Mouse (Mus musculus) CH12.LX (cell line): ENCODE results near the gene Chd4. TPM values are rescaled to one million over a fixed set of nuclear protein-coding genes. Genes with fewer than 3 reads are reported as not detected.

ENCODE experiments used
- DNase-seq: peaks from one replicate; pipeline ENCODE4 v3.0.0-alpha.2; 2013; ENCODE audit errors: extremely low read depth
- H3K27ac ChIP-seq: 2 replicates; pipeline ENCODE4 v1.5.1; 2012; ENCODE audit warnings: low read depth, mild to moderate bottlenecking, control low read depth, moderate library complexity; ENCODE audit not compliant: insufficient read depth
- H3K27me3 ChIP-seq: replicated peaks from 2 replicates; pipeline ENCODE3; 2012; ENCODE audit warnings: inconsistent platforms
- H3K36me3 ChIP-seq, 2 experiments: replicated peaks in 1 of 2; 2 replicates each; pipeline versions ENCODE3 to v1.6.1; 2012; ENCODE audit warnings: inconsistent platforms in 1 of 2, low read length in 1 of 2, mild to moderate bottlenecking in 1 of 2, mixed read lengths in 1 of 2, moderate library complexity in 1 of 2; ENCODE audit not compliant: control insufficient read depth in 1 of 2, insufficient read depth in 1 of 2
- H3K4me1 ChIP-seq, 2 experiments: 2 replicates each; pipeline ENCODE4 v1.6.1; 2012; ENCODE audit warnings: inconsistent platforms in 1 of 2, moderate library complexity in 1 of 2; ENCODE audit not compliant: insufficient read depth in 2 of 2, control insufficient read depth in 1 of 2
- H3K4me2 ChIP-seq: 2 replicates; pipeline ENCODE4 v1.6.1; 2012; ENCODE audit warnings: low read depth, mild to moderate bottlenecking, control low read depth; ENCODE audit not compliant: poor library complexity, insufficient read depth, severe bottlenecking
- H3K4me3 ChIP-seq, 3 experiments: fragments of 150-350 bp in 1 of 3; sonication (generic) in 1 of 3; replicated peaks in 1 of 3; 2 replicates each; pipeline versions ENCODE3 to v1.5.1; 2011 to 2012; ENCODE audit warnings: low read depth in 2 of 3, low read length in 2 of 3, mild to moderate bottlenecking in 2 of 3, moderate library complexity in 2 of 3, control low read depth in 1 of 3, improper control_type of control experiment in 1 of 3, inconsistent platforms in 1 of 3, mixed read lengths in 1 of 3; ENCODE audit not compliant: poor library complexity in 1 of 3
- H3K79me2 ChIP-seq: replicated peaks from 2 replicates; pipeline ENCODE4 v1.6.1; 2012; ENCODE audit warnings: mild to moderate bottlenecking, moderate library complexity; ENCODE audit not compliant: control insufficient read depth, poor library complexity, insufficient read depth, severe bottlenecking; ENCODE audit errors: extremely low read depth
- H3K9ac ChIP-seq: 2 replicates; pipeline ENCODE4 v1.6.1; 2012; ENCODE audit warnings: low read depth, mild to moderate bottlenecking, control low read depth, moderate library complexity; ENCODE audit not compliant: insufficient read depth
- H3K9me3 ChIP-seq: replicated peaks from 2 replicates; pipeline ENCODE3; 2012; ENCODE audit warnings: low read length, inconsistent platforms, mixed read lengths
- BHLHE40 ChIP-seq: IDR thresholded peaks from 2 replicates; pipeline ENCODE4 v1.6.1; 2011; ENCODE audit warnings: mild to moderate bottlenecking, low read depth, low read length, improper control_type of control experiment
- CTCF ChIP-seq, 2 experiments: IDR thresholded peaks in 1 of 2; conservative IDR thresholded peaks in 1 of 2; 2 replicates each; pipeline ENCODE4 v1.5.1; 2011 to 2012; ENCODE audit warnings: low read depth in 2 of 2, low read length in 2 of 2, improper control_type of control experiment in 1 of 2, inconsistent platforms in 1 of 2, mild to moderate bottlenecking in 1 of 2, moderate library complexity in 1 of 2
- ELF1 ChIP-seq: IDR thresholded peaks from 2 replicates; pipeline ENCODE4 v1.6.1; 2014; ENCODE audit warnings: low read depth, mild to moderate bottlenecking, inconsistent platforms, low read length, improper control_type of control experiment
- EP300 ChIP-seq: IDR thresholded peaks from 2 replicates; pipeline ENCODE4 v1.6.1; 2011; ENCODE audit warnings: low read length, improper control_type of control experiment
- IRF4 ChIP-seq: IDR thresholded peaks from 2 replicates; pipeline ENCODE4 v1.6.1; 2014; ENCODE audit warnings: low read depth, mild to moderate bottlenecking, inconsistent platforms, low read length, improper control_type of control experiment
- MAFK ChIP-seq: IDR thresholded peaks from 2 replicates; pipeline ENCODE4 v1.6.1; 2011; ENCODE audit warnings: low read length, improper control_type of control experiment; ENCODE audit not compliant: insufficient replicate concordance
- MEF2A ChIP-seq: IDR thresholded peaks from 2 replicates; pipeline ENCODE4 v1.6.1; 2014; ENCODE audit warnings: low read depth, mild to moderate bottlenecking, inconsistent platforms, low read length, improper control_type of control experiment, borderline replicate concordance
- MXI1 ChIP-seq: IDR thresholded peaks from 2 replicates; pipeline ENCODE4 v1.6.1; 2011; ENCODE audit warnings: mild to moderate bottlenecking, low read depth, low read length, improper control_type of control experiment
- MYC ChIP-seq: IDR thresholded peaks from 2 replicates; pipeline ENCODE4 v1.6.1; 2011; ENCODE audit warnings: low read depth, mild to moderate bottlenecking, improper control_type of control experiment, low read length
- NELFE ChIP-seq: IDR thresholded peaks from 2 replicates; pipeline ENCODE4 v1.6.1; 2011; ENCODE audit warnings: low read depth, low read length, improper control_type of control experiment
- RAD21 ChIP-seq: IDR thresholded peaks from 2 replicates; pipeline ENCODE4 v1.6.1; 2011; ENCODE audit warnings: low read depth, mild to moderate bottlenecking, low read length, improper control_type of control experiment, moderate library complexity
- RCOR1 ChIP-seq: conservative IDR thresholded peaks from 2 replicates; pipeline ENCODE4 v1.6.1; 2012; ENCODE audit warnings: low read depth, mild to moderate bottlenecking, inconsistent platforms, low read length, improper control_type of control experiment
- SIN3A ChIP-seq: IDR thresholded peaks from 2 replicates; pipeline ENCODE4 v1.6.1; 2012; ENCODE audit warnings: low read length, improper control_type of control experiment, inconsistent platforms
- TBP ChIP-seq: conservative IDR thresholded peaks from 2 replicates; pipeline ENCODE4 v1.6.1; 2011; ENCODE audit warnings: low read depth, low read length, improper control_type of control experiment
- USF1 ChIP-seq: IDR thresholded peaks from 2 replicates; pipeline ENCODE4 v1.6.1; 2014; ENCODE audit warnings: low read depth, mild to moderate bottlenecking, inconsistent platforms, low read length, improper control_type of control experiment
- USF2 ChIP-seq: conservative IDR thresholded peaks from 2 replicates; pipeline ENCODE4 v1.6.1; 2011; ENCODE audit warnings: low read depth, low read length, improper control_type of control experiment
- ZC3H11A ChIP-seq: IDR thresholded peaks from 2 replicates; pipeline ENCODE4 v1.6.1; 2012; ENCODE audit warnings: low read depth, mild to moderate bottlenecking, inconsistent platforms, low read length, improper control_type of control experiment
- ZNF384 ChIP-seq: IDR thresholded peaks from 2 replicates; pipeline ENCODE4 v1.6.1; 2012; ENCODE audit warnings: low read depth, low read length, improper control_type of control experiment, inconsistent platforms
- dilution Hi-C: fragments of 300-500 bp; cut with MboI; formaldehyde crosslinking; loops from 2 replicates; pipeline ENCODE4 v1.14.3; 2020; ENCODE audit warnings: low sequenced_read_pairs; ENCODE audit not compliant: extremely low pct_unique_long_range_greater_than_20kb, extremely low pct_ligation_motif_present
- in situ Hi-C: fragments of 300-500 bp; cut with MboI; formaldehyde crosslinking; loops from 3 replicates; pipeline ENCODE4 v1.14.3; 2019; ENCODE audit warnings: low sequenced_read_pairs, low pct_ligation_motif_present, low pct_unique_long_range_greater_than_20kb, mixed read lengths
- polyA plus RNA-seq: library from polyadenylated mRNA; unstranded; fragments of >175 nt; gene quantifications from 2 replicates; pipeline ENCODE4 v1.2.1, GENCODE M21; 2012; ENCODE audit warnings: low read depth; ENCODE audit not compliant: insufficient read length
- total RNA-seq, 2 experiments: library from RNA; depleted of rRNA; stranded (reverse); fragments of 300-350 nt in 1 of 2; fragments of >200 nt in 1 of 2; gene quantifications; 2 replicates each; pipeline ENCODE4 v1.2.3; 2012 to 2014

Gene Chd4
- total and polyA plus RNA-seq, 3 experiments, result 72.7 to 200 (median 165) TPM

- no peaks in the 10 kb centered on the region for H3K9me3 ChIP-seq
- no peak for TF ChIP-seq USF2
- TF ChIP-seq MAFK, result no peak
- no peak for TF ChIP-seq RCOR1
- TF ChIP-seq SIN3A, result no peak
- TF ChIP-seq MYC, result no peak
- no peak for TF ChIP-seq NELFE
- no peak for TF ChIP-seq BHLHE40
- TF ChIP-seq TBP, result no peak
- no peak for TF ChIP-seq ELF1
- no peak for TF ChIP-seq RAD21
- TF ChIP-seq ZNF384, result no peak
- TF ChIP-seq USF1, result no peak
- no peak for TF ChIP-seq IRF4
- TF ChIP-seq CTCF (conservative IDR thresholded peaks at IDR 0.05 in 1 of 2, IDR thresholded peaks at IDR 0.05 in 1 of 2; ENCODE audit: low read depth in 2 of 2, low read length in 2 of 2), result no peak
- TF ChIP-seq MXI1, result no peak
- TF ChIP-seq ZC3H11A, result no peak
- no peak for TF ChIP-seq MEF2A
- TF ChIP-seq EP300, result no peak
- TF ChIP-seq, all 38 proteins: peak for 0
- DNase-seq, result no peak
- no peaks in the 10 kb centered on the region for H3K27me3 ChIP-seq
- H3K27ac ChIP-seq, result no peak overlapping the region
- in situ Hi-C loops (no loop called here), dilution Hi-C loops (no loop called here)
- H3K4me1 ChIP-seq, result no peaks in the 10 kb centered on the region
- H3K4me2 ChIP-seq, result no peak overlapping the region
- H3K9ac ChIP-seq, result no peak overlapping the region
- H3K79me2 ChIP-seq, result no peaks in the 10 kb centered on the region
- no peak overlapping the region for H3K4me3 ChIP-seq
- H3K36me3 ChIP-seq, result peaks cover 77 to 91% of the 10 kb centered on the region in 2 experiments
Measured at GRCm38 (mm10) chr6:125179601-125180000, 83.8 kb downstream of the Chd4 start.

Other genes starting within 250 kb of the Chd4 start
Only the 20 nearest of the 23 such genes appear.
- 0.29 and 0.34 TPM in 2 replicates for gene Cd4, start 207.8 kb upstream of the Chd4 start, total RNA-seq (2012; rRNA removed)
- gene Cd4, start 207.8 kb upstream of the Chd4 start, total RNA-seq (2014; rRNA removed), result 0.26 and 0.27 TPM in 2 replicates
- gene Cd4, start 207.8 kb upstream of the Chd4 start, polyA plus RNA-seq, result 1.1 and 1.6 TPM in 2 replicates
- 1.2 and 1.9 TPM in 2 replicates for gene Lag3, start 184.3 kb upstream of the Chd4 start, total RNA-seq (2012; rRNA removed)
- gene Lag3, start 184.3 kb upstream of the Chd4 start, total RNA-seq (2014; rRNA removed), result 0.32 and 0.52 TPM in 2 replicates
- gene Lag3, start 184.3 kb upstream of the Chd4 start, polyA plus RNA-seq, result 1.5 and 2.0 TPM in 2 replicates
- 11.0 and 12.8 TPM in 2 replicates for gene Ptms, start 175.9 kb upstream of the Chd4 start, total RNA-seq (2012; rRNA removed)
- gene Ptms, start 175.9 kb upstream of the Chd4 start, total RNA-seq (2014; rRNA removed), result 7.0 and 8.1 TPM in 2 replicates
- 96.6 and 99.6 TPM in 2 replicates for gene Ptms, start 175.9 kb upstream of the Chd4 start, polyA plus RNA-seq
- gene Mlf2, start 164.6 kb upstream of the Chd4 start, total RNA-seq (2012; rRNA removed), result 116 and 129 TPM in 2 replicates
- gene Mlf2, start 164.6 kb upstream of the Chd4 start, total RNA-seq (2014; rRNA removed), result 109 and 124 TPM in 2 replicates
- gene Mlf2, start 164.6 kb upstream of the Chd4 start, polyA plus RNA-seq, result 203 and 210 TPM in 2 replicates
- gene Cops7a, start 130.4 kb upstream of the Chd4 start, total RNA-seq (2012; rRNA removed), result 85.6 and 104 TPM in 2 replicates
- gene Cops7a, start 130.4 kb upstream of the Chd4 start, total RNA-seq (2014; rRNA removed), result 62.8 and 73.2 TPM in 2 replicates
- 98.6 and 114 TPM in 2 replicates for gene Cops7a, start 130.4 kb upstream of the Chd4 start, polyA plus RNA-seq
- gene Pianp, start 99.3 kb upstream of the Chd4 start, total RNA-seq (2012; rRNA removed), result 0.08 TPM in 1 of 2 replicates, not detected in the other
- not detected in 2 replicates for gene Pianp, start 99.3 kb upstream of the Chd4 start, total RNA-seq (2014; rRNA removed)
- gene Pianp, start 99.3 kb upstream of the Chd4 start, polyA plus RNA-seq, result not detected in 2 replicates
- 14.0 and 14.5 TPM in 2 replicates for gene Zfp384, start 86.8 kb upstream of the Chd4 start, total RNA-seq (2012; rRNA removed)
- gene Zfp384, start 86.8 kb upstream of the Chd4 start, total RNA-seq (2014; rRNA removed), result 14.9 and 17.0 TPM in 2 replicates
- gene Zfp384, start 86.8 kb upstream of the Chd4 start, polyA plus RNA-seq, result 32.0 and 34.4 TPM in 2 replicates
- gene Ing4, start 56.2 kb upstream of the Chd4 start, total RNA-seq (2012; rRNA removed), result 23.8 and 27.3 TPM in 2 replicates
- gene Ing4, start 56.2 kb upstream of the Chd4 start, total RNA-seq (2014; rRNA removed), result 31.3 and 32.2 TPM in 2 replicates
- 21.3 and 25.1 TPM in 2 replicates for gene Ing4, start 56.2 kb upstream of the Chd4 start, polyA plus RNA-seq
- 3.1 and 3.3 TPM in 2 replicates for gene Acrbp, start 46.3 kb upstream of the Chd4 start, total RNA-seq (2012; rRNA removed)
- 1.1 and 1.7 TPM in 2 replicates for gene Acrbp, start 46.3 kb upstream of the Chd4 start, total RNA-seq (2014; rRNA removed)
- 4.0 and 4.9 TPM in 2 replicates for gene Acrbp, start 46.3 kb upstream of the Chd4 start, polyA plus RNA-seq
- gene Lpar5, start 28.1 kb upstream of the Chd4 start, total RNA-seq (2012; rRNA removed), result 4.4 and 4.5 TPM in 2 replicates
- 3.3 and 4.8 TPM in 2 replicates for gene Lpar5, start 28.1 kb upstream of the Chd4 start, total RNA-seq (2014; rRNA removed)
- 14.4 and 25.9 TPM in 2 replicates for gene Lpar5, start 28.1 kb upstream of the Chd4 start, polyA plus RNA-seq
- gene Nop2, start 35.9 kb downstream of the Chd4 start, total RNA-seq (2012; rRNA removed), result 128 and 188 TPM in 2 replicates
- gene Nop2, start 35.9 kb downstream of the Chd4 start, total RNA-seq (2014; rRNA removed), result 154 TPM in 2 replicates
- gene Nop2, start 35.9 kb downstream of the Chd4 start, polyA plus RNA-seq, result 175 and 179 TPM in 2 replicates
- gene Iffo1, start 49.3 kb downstream of the Chd4 start, total RNA-seq (2012; rRNA removed), result 6.7 and 7.6 TPM in 2 replicates
- 3.3 and 4.0 TPM in 2 replicates for gene Iffo1, start 49.3 kb downstream of the Chd4 start, total RNA-seq (2014; rRNA removed)
- gene Iffo1, start 49.3 kb downstream of the Chd4 start, polyA plus RNA-seq, result 7.0 and 8.2 TPM in 2 replicates
- gene Gapdh, start 70.5 kb downstream of the Chd4 start, total RNA-seq (2012; rRNA removed), result 2,085 and 2,925 TPM in 2 replicates
- 1,576 and 2,268 TPM in 2 replicates for gene Gapdh, start 70.5 kb downstream of the Chd4 start, total RNA-seq (2014; rRNA removed)
- 2,269 and 2,654 TPM in 2 replicates for gene Gapdh, start 70.5 kb downstream of the Chd4 start, polyA plus RNA-seq
- 140 and 147 TPM in 2 replicates for gene Ncapd2, start 95.7 kb downstream of the Chd4 start, total RNA-seq (2012; rRNA removed)
- 78.3 and 79.6 TPM in 2 replicates for gene Ncapd2, start 95.7 kb downstream of the Chd4 start, total RNA-seq (2014; rRNA removed)
- 263 and 301 TPM in 2 replicates for gene Ncapd2, start 95.7 kb downstream of the Chd4 start, polyA plus RNA-seq
- gene Mrpl51, start 95.8 kb downstream of the Chd4 start, total RNA-seq (2012; rRNA removed), result 120 and 153 TPM in 2 replicates
- gene Mrpl51, start 95.8 kb downstream of the Chd4 start, total RNA-seq (2014; rRNA removed), result 152 and 184 TPM in 2 replicates
- 161 and 171 TPM in 2 replicates for gene Mrpl51, start 95.8 kb downstream of the Chd4 start, polyA plus RNA-seq
- gene Vamp1, start 119.6 kb downstream of the Chd4 start, total RNA-seq (2012; rRNA removed), result 2.3 and 3.1 TPM in 2 replicates
- gene Vamp1, start 119.6 kb downstream of the Chd4 start, total RNA-seq (2014; rRNA removed), result 1.9 and 2.4 TPM in 2 replicates
- 3.7 and 4.6 TPM in 2 replicates for gene Vamp1, start 119.6 kb downstream of the Chd4 start, polyA plus RNA-seq
- 16.9 and 17.7 TPM in 2 replicates for gene Tapbpl, start 135.9 kb downstream of the Chd4 start, total RNA-seq (2012; rRNA removed)
- 13.7 and 16.7 TPM in 2 replicates for gene Tapbpl, start 135.9 kb downstream of the Chd4 start, total RNA-seq (2014; rRNA removed)
- gene Tapbpl, start 135.9 kb downstream of the Chd4 start, polyA plus RNA-seq, result 19.4 and 20.9 TPM in 2 replicates
- gene Cd27, start 141.0 kb downstream of the Chd4 start, total RNA-seq (2012; rRNA removed), result not detected in 2 replicates
- gene Cd27, start 141.0 kb downstream of the Chd4 start, total RNA-seq (2014; rRNA removed), result not detected in 2 replicates
- gene Cd27, start 141.0 kb downstream of the Chd4 start, polyA plus RNA-seq, result 0.54 TPM in 1 of 2 replicates, not detected in the other
- gene Tuba3a, start 190.1 kb downstream of the Chd4 start, total RNA-seq (2012; rRNA removed), result not detected in 2 replicates
- not detected in 2 replicates for gene Tuba3a, start 190.1 kb downstream of the Chd4 start, total RNA-seq (2014; rRNA removed)
- gene Tuba3a, start 190.1 kb downstream of the Chd4 start, polyA plus RNA-seq, result not detected in 2 replicates
- not detected in 2 replicates for gene Ltbr, start 217.9 kb downstream of the Chd4 start, total RNA-seq (2012; rRNA removed)
- gene Ltbr, start 217.9 kb downstream of the Chd4 start, total RNA-seq (2014; rRNA removed), result not detected in 2 replicates
- gene Ltbr, start 217.9 kb downstream of the Chd4 start, polyA plus RNA-seq, result not detected in 2 replicates